Mouse (Mus musculus): ENCODE data around the gene Tubg1.

DNA sequence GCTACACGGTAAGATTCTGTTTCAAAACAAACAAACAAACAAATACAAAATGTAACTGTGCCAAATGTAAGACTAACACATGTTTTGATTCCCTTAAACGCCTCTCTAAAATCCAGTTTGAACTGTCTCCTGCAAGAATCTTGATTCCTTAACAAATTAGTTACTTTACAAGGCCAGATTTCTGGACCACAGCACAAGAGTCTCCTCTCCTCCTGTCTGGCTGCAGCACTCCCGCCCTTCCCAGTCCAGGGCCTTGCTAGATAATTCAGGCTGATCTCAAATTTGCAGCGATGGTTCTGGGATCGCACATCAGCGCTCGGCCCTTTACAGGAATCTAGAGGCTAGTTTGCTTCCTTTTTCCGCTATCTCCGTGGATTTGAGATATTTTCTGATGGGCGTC lies 38.1 kb upstream of the Tubg1 start:
- TF ChIP-seq POLR2A (IDR thresholded peaks at IDR 0.05; ENCODE audit: extremely low read depth, insufficient read depth, low read length) (no peak), CTCF (IDR thresholded peaks at IDR 0.05; ENCODE audit: low read depth, low read length) (no peak)
